Mouse (Mus musculus): ENCODE results near the gene Katnal1. TPM values are rescaled to one million over a fixed set of nuclear protein-coding genes. Genes with fewer than 3 reads are reported as not detected.

Katnal1 gene
- polyA plus RNA-seq, 1 experiment from 2014 or later = 6.9 TPM

DNA sequence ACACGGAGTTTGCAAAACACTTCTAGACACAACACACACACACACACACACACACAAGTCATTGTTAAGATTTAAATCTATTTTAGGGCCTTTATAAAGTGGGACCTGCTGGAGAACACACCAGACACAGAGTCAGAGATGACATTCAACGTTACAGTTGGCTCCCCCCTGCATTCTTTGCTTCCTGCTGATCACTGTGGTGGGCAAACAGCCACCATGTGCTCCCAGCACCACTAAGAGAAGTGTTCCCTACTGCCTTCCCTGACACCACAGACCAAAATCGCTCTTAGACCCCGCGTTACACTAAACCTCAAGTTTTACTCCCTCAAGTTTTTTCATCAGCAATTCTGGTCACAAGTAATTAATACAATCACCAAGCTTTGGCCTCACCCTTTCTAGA lies 39.1 kb upstream of the Katnal1 start:
- H3K4me3 ChIP-seq (ENCODE audit: low read length) = no peak overlapping the region
- 72% methylated on average over 5 of the region's 5 CpGs for WGBS
- no peaks in the 10 kb centered on the region for H3K9me3 ChIP-seq (ENCODE audit: control insufficient read depth, low read length)
- H3K27ac ChIP-seq (ENCODE audit: low read length) = no peak overlapping the region
- H3K9ac ChIP-seq (ENCODE audit: low read depth, low read length) = no peak overlapping the region
- H3K4me1 ChIP-seq (ENCODE audit: control insufficient read depth, insufficient read depth, low read length) = peaks cover 25% of the 10 kb centered on the region
- H3K27me3 ChIP-seq (replicated peaks; ENCODE audit: control insufficient read depth, insufficient read depth, low read length) = no peaks in the 10 kb centered on the region
- ATAC-seq = no peak
- no peaks in the 10 kb centered on the region for H3K36me3 ChIP-seq (ENCODE audit: control insufficient read depth, insufficient read depth, low read length)
- H3K4me2 ChIP-seq (ENCODE audit: low read depth, low read length) = no peak overlapping the region

DNA sequence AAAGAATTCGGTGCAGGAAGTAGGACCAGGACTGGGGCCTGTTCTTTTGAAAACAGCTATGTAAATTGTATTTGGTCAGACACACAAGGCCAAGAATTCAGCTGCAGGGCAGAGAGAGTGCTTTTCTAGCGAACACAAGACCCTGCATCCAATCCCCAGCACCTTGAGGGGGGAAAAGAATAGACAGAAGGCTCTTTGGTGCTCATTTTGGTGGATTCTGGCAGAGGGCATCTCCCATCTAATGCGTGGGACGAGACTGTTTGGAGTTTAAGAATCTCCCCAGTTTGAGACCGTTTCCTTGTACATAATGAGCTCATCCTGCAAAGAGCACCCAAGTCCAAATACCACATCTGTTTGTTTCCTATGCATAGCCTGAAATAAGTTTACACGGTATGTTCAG lies 37.3 kb upstream of the Katnal1 start:
- Histone ChIP-seq H3K9ac (ENCODE audit: low read depth, low read length) (no peak overlapping the region), H3K27ac (ENCODE audit: low read length) (peak overlapping the region; percentile 70), H3K27me3 (replicated peaks; ENCODE audit: control insufficient read depth, insufficient read depth, low read length) (no peaks in the 10 kb centered on the region), H3K4me1 (ENCODE audit: control insufficient read depth, insufficient read depth, low read length) (peaks cover 25% of the 10 kb centered on the region), H3K9me3 (ENCODE audit: control insufficient read depth, low read length) (no peaks in the 10 kb centered on the region), H3K36me3 (ENCODE audit: control insufficient read depth, insufficient read depth, low read length) (no peaks in the 10 kb centered on the region), H3K4me3 (ENCODE audit: low read length) (no peak overlapping the region), H3K4me2 (ENCODE audit: low read depth, low read length) (no peak overlapping the region)
- ATAC-seq = no peak
- WGBS = 48% methylated on average over 6 of the region's 6 CpGs

DNA sequence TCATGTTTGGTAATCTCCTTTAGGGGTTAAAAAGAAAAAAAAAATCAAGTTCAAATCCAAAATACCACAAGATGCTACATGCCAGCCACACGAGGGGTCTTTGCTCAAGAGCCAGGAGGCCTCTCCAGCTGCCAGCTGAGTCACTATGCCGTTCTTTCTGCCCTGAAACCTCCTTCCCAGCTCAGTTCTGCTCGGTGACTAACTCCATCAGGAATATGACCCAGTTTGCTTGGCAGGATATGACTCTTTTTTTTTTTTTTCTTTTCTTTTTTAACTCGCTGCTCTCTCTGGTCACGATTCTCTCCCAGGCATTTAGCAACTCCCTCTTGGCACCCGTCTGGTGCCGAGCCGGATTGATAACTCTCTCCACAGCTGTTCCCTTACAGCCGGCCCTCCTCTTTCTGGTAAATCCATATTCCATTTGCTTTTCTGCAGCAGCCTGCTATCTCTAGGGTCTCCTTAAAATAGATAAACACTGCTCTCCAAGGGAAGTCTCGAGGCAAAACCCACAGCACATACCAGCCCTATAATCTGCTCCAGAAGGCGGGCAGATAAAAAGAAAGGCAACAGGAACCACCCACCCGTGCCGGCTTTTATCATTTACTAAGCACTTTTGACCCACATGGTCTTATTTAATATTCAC lies 36.7 kb upstream of the Katnal1 start:
- WGBS = 12% methylated on average over 13 of the region's 13 CpGs
- Histone ChIP-seq H3K4me2 (ENCODE audit: low read depth, low read length) (0 out of 2 replicates have a peak overlapping the region, but pooled peaks have one; percentile 1), H3K9ac (ENCODE audit: low read depth, low read length) (0 out of 2 replicates have a peak overlapping the region, but pooled peaks have one; percentile 9), H3K36me3 (ENCODE audit: control insufficient read depth, insufficient read depth, low read length) (no peaks in the 10 kb centered on the region), H3K4me1 (ENCODE audit: control insufficient read depth, insufficient read depth, low read length) (peaks cover 25% of the 10 kb centered on the region), H3K27me3 (replicated peaks; ENCODE audit: control insufficient read depth, insufficient read depth, low read length) (no peaks in the 10 kb centered on the region), H3K4me3 (ENCODE audit: low read length) (no peak overlapping the region), H3K27ac (ENCODE audit: low read length) (peak overlapping the region; percentile 70), H3K9me3 (ENCODE audit: control insufficient read depth, low read length) (no peaks in the 10 kb centered on the region)
- ATAC-seq = peak; percentile 58

DNA sequence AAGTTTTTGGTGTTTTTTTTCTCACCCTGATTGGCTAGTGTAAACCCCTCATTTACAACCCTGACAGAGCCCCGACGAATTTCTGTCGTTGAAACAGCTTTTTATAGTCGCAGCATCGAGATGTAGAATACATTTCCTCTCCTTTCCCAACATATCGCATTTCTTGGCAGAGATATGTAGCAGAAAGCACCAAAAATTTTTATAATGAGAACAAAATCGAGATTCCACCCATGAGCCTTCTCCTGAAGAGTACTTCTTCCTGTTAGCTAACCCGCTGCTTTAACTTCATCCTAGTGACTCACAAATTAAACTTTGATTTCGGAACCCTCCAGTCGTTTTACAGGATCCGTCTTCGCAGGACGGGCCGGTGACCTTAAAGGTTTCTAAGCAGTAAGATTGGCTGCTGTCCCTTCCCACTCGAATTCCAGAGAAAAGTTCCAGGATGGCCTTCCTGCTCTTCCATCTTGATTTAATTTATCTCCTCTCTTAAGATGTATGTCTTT lies 36.0 kb upstream of the Katnal1 start:
- no peaks in the 10 kb centered on the region for H3K9me3 ChIP-seq (ENCODE audit: control insufficient read depth, low read length)
- no peaks in the 10 kb centered on the region for H3K36me3 ChIP-seq (ENCODE audit: control insufficient read depth, insufficient read depth, low read length)
- no peak overlapping the region for H3K4me2 ChIP-seq (ENCODE audit: low read depth, low read length)
- 0 out of 2 replicates have a peak overlapping the region, but pooled peaks have one; percentile 9 for H3K9ac ChIP-seq (ENCODE audit: low read depth, low read length)
- H3K4me3 ChIP-seq (ENCODE audit: low read length) = no peak overlapping the region
- H3K27me3 ChIP-seq (replicated peaks; ENCODE audit: control insufficient read depth, insufficient read depth, low read length) = no peaks in the 10 kb centered on the region
- peaks cover 25% of the 10 kb centered on the region for H3K4me1 ChIP-seq (ENCODE audit: control insufficient read depth, insufficient read depth, low read length)
- WGBS = 56% methylated on average over 15 of the region's 15 CpGs
- peak overlapping the region; percentile 70 for H3K27ac ChIP-seq (ENCODE audit: low read length)
- no peak for ATAC-seq

DNA sequence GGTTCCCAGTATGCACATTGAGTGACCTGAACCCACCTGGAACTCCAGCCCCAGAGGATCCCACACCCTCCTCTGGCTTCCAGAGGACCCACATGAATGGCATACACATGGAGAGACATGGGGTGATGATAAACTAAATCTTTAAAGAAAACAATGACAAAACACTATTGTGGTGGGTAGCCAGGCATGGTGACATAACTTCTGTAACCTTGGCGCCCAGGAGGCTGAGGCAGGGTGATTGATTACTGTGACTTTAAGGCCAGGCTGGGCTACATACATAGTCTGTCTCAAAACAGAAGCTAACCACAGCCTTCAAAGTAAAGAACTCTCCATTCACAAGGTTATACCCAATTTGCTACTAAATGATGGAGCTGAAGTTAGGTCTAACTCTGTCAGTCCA lies 35.1 kb upstream of the Katnal1 start:
- H3K27me3 ChIP-seq (replicated peaks; ENCODE audit: control insufficient read depth, insufficient read depth, low read length) = no peaks in the 10 kb centered on the region
- no peak for ATAC-seq
- H3K4me2 ChIP-seq (ENCODE audit: low read depth, low read length) = no peak overlapping the region
- H3K36me3 ChIP-seq (ENCODE audit: control insufficient read depth, insufficient read depth, low read length) = no peaks in the 10 kb centered on the region
- H3K4me3 ChIP-seq (ENCODE audit: low read length) = no peak overlapping the region
- H3K27ac ChIP-seq (ENCODE audit: low read length) = no peak overlapping the region
- peaks cover 29% of the 10 kb centered on the region for H3K4me1 ChIP-seq (ENCODE audit: control insufficient read depth, insufficient read depth, low read length)
- H3K9me3 ChIP-seq (ENCODE audit: control insufficient read depth, low read length) = no peaks in the 10 kb centered on the region
- H3K9ac ChIP-seq (ENCODE audit: low read depth, low read length) = no peak overlapping the region
- WGBS = 87% methylated on average over 1 of the region's 1 CpGs

DNA sequence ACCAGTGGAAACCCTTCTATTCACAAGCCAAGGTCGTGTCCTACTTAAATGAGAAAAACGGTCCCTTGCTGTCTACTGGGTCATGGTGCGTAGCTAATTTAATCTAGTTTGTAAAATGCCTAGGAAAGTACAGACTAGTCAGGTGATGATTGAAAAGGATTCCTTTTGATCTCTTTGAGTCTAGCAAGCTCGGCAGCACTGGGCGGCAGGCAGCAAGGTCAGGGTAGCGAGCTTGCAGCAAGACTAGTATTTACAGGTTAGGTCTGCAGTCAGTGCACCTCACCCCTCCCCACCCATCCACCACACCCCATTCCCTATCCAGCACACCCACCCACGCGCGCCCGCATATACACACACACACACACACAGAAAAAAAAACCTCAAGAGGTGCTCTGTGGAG lies 31.1 kb upstream of the Katnal1 start:
- Histone ChIP-seq H3K4me1 (ENCODE audit: control insufficient read depth, insufficient read depth, low read length) (peaks cover 12% of the 10 kb centered on the region), H3K27me3 (replicated peaks; ENCODE audit: control insufficient read depth, insufficient read depth, low read length) (no peaks in the 10 kb centered on the region), H3K4me3 (ENCODE audit: low read length) (peak overlapping the region; percentile 51), H3K9ac (ENCODE audit: low read depth, low read length) (peak overlapping the region; percentile 68), H3K27ac (ENCODE audit: low read length) (peak overlapping the region; percentile 82), H3K9me3 (ENCODE audit: control insufficient read depth, low read length) (no peaks in the 10 kb centered on the region), H3K4me2 (ENCODE audit: low read depth, low read length) (peak overlapping the region; percentile 98), H3K36me3 (ENCODE audit: control insufficient read depth, insufficient read depth, low read length) (no peaks in the 10 kb centered on the region)
- WGBS = 59% methylated on average over 10 of the region's 10 CpGs
- ATAC-seq = no peak

DNA sequence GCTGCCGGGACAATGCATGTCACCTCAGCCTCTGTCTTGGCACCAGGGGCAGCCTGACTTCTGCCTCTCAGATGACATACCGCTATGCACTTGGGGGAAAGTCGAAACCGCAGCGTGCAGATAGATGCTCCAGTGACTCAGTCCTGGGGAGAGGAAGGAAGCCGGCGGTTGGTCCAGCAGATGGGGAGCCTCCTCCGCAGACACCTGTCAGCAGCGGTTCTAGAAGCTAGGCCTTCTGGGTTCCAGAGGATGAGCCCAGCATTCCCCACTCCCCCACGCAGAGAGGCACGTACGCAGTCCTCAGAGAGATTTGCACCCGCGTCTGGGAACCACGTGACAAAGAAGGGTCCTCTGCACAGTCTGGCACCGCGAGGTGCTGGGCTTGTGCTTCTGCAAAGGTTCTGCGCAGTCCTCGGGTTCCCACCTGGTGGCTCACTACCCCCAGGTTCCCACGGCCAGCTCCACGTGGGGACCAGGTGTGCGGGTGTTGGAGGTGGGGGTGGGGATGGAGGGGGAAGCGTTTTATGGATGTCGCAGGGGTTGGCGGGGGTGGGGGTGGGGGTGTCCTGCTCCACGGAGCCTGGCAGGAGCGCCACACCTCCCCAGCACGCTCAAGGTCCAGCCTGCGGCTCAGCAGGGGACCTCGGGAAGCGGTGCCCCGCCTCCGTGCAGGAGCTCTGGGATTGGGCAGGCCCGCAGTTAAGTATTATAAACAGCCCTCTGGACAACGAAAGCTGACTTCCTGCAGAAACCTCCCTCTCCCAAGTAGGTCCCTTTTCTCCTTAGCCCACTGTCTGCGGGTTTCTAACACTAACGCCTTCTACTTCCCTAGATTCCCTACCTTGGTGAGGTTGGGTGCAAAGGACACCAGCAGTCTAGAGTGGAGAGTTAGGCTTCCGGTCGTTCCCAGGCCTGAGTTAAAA lies 30.2 kb upstream of the Katnal1 start:
- no peaks in the 10 kb centered on the region for H3K36me3 ChIP-seq (ENCODE audit: control insufficient read depth, insufficient read depth, low read length)
- peak overlapping the region; percentile 98 for H3K4me2 ChIP-seq (ENCODE audit: low read depth, low read length)
- peaks cover 13% of the 10 kb centered on the region for H3K4me1 ChIP-seq (ENCODE audit: control insufficient read depth, insufficient read depth, low read length)
- ATAC-seq = peak; percentile 94
- under 1% methylated on average over 39 of the region's 39 CpGs for WGBS
- H3K9ac ChIP-seq (ENCODE audit: low read depth, low read length) = peak overlapping the region; percentile 68
- H3K27me3 ChIP-seq (replicated peaks; ENCODE audit: control insufficient read depth, insufficient read depth, low read length) = no peaks in the 10 kb centered on the region
- peak overlapping the region; percentile 82 for H3K27ac ChIP-seq (ENCODE audit: low read length)
- H3K4me3 ChIP-seq (ENCODE audit: low read length) = peak overlapping the region; percentile 51
- H3K9me3 ChIP-seq (ENCODE audit: control insufficient read depth, low read length) = no peaks in the 10 kb centered on the region

DNA sequence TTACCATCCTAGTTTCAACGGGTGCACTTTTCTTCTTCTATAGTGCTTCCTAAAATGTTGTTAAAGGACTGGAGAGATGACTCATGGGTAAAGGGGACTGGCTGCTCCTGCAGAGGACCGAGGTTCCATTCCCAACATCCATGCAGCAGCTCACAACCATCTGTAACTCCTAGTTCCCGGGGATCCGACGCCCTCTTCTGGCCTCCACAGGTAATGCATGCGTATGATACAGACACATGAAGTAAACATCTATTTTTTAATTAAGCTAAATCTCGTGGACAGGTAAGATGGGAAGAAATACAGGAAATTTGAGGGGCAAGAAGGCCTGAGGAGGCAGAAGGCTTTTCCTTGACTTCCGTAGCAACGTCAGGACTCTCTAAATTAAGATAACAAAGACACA lies 29.2 kb upstream of the Katnal1 start:
- no peak for ATAC-seq
- H3K27me3 ChIP-seq (replicated peaks; ENCODE audit: control insufficient read depth, insufficient read depth, low read length) = no peaks in the 10 kb centered on the region
- 45% methylated on average over 9 of the region's 9 CpGs for WGBS
- peaks cover 13% of the 10 kb centered on the region for H3K4me1 ChIP-seq (ENCODE audit: control insufficient read depth, insufficient read depth, low read length)
- no peaks in the 10 kb centered on the region for H3K9me3 ChIP-seq (ENCODE audit: control insufficient read depth, low read length)
- H3K4me3 ChIP-seq (ENCODE audit: low read length) = no peak overlapping the region
- H3K4me2 ChIP-seq (ENCODE audit: low read depth, low read length) = no peak overlapping the region; the same call in 1 of the 2 replicates
- H3K27ac ChIP-seq (ENCODE audit: low read length) = no peak overlapping the region
- no peak overlapping the region for H3K9ac ChIP-seq (ENCODE audit: low read depth, low read length)
- no peaks in the 10 kb centered on the region for H3K36me3 ChIP-seq (ENCODE audit: control insufficient read depth, insufficient read depth, low read length)

DNA sequence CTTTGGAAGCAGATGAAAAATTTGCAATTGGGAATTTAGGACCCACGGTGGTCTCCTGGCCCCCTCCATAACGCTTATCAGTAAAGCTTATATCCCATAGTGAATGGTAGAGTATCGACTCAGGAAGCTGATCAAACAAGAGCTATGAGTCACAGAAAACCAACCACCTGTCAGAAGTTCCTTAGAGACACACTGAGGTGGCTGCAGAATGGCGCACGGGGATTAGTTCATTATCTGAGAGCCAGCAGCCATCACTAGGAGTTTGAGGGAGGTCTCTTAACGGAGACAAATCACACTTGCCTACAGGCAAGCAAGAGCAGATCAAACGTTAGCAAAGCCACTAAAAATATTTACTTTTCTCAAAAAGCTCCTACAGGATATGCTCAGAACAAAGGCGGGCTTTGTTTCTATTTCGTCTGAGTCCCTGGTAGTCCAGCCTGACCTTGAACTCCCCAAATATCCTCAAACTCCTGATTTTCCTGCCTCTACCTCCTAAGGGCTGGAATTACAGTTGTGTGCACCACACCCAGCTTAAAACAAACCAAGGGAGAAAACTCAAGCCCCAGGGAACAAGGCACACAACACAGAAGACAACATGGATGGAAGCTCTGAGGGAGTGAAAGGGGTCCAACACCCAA lies 27.9 kb upstream of the Katnal1 start:
- Histone ChIP-seq H3K9ac (ENCODE audit: low read depth, low read length) (no peak overlapping the region), H3K27ac (ENCODE audit: low read length) (peak overlapping the region; percentile 15; the same call in 1 of the 2 replicates), H3K4me2 (ENCODE audit: low read depth, low read length) (no peak overlapping the region), H3K9me3 (ENCODE audit: control insufficient read depth, low read length) (no peaks in the 10 kb centered on the region), H3K36me3 (ENCODE audit: control insufficient read depth, insufficient read depth, low read length) (no peaks in the 10 kb centered on the region), H3K4me1 (ENCODE audit: control insufficient read depth, insufficient read depth, low read length) (peaks cover 13% of the 10 kb centered on the region), H3K4me3 (ENCODE audit: low read length) (no peak overlapping the region), H3K27me3 (replicated peaks; ENCODE audit: control insufficient read depth, insufficient read depth, low read length) (no peaks in the 10 kb centered on the region)
- no peak for ATAC-seq
- 33% methylated on average over 9 of the region's 9 CpGs for WGBS
